Mouse (Mus musculus): Measurements from ENCODE around the gene Krtap28-10. TPM values are rescaled to one million over a fixed set of nuclear protein-coding genes. Genes with fewer than 3 reads are reported as not detected.

Krtap28-10 gene
- polyA plus RNA-seq, 1 experiment: not detected

GRCm38 (mm10) chr1:83066577-83066976 is 24.3 kb upstream of the Krtap28-10 start:
- Histone ChIP-seq H3K4me3 (ENCODE audit: low read depth, low read length) (no peak overlapping the region), H3K36me3 (ENCODE audit: control insufficient read depth, insufficient read depth, low read length) (no peaks in the 10 kb centered on the region), H3K27ac (ENCODE audit: insufficient read depth, low read depth, low read length) (no peak overlapping the region), H3K27me3 (ENCODE audit: control insufficient read depth, insufficient read depth, low read length) (0 out of 2 replicates have a peak, but pooled peaks cover 4% of the 10 kb centered on the region), H3K4me1 (ENCODE audit: control insufficient read depth, insufficient read depth, insufficient read length, low read length) (no peaks in the 10 kb centered on the region)
- WGBS: 95% methylated on average over 4 of the region's 4 CpGs
- TF ChIP-seq CTCF (IDR thresholded peaks at IDR 0.05; ENCODE audit: extremely low read depth, insufficient read length, insufficient replicate concordance, low read depth, low read length) (no peak), POLR2A (IDR thresholded peaks at IDR 0.05; ENCODE audit: low read depth, low read length) (no peak)

DNA sequence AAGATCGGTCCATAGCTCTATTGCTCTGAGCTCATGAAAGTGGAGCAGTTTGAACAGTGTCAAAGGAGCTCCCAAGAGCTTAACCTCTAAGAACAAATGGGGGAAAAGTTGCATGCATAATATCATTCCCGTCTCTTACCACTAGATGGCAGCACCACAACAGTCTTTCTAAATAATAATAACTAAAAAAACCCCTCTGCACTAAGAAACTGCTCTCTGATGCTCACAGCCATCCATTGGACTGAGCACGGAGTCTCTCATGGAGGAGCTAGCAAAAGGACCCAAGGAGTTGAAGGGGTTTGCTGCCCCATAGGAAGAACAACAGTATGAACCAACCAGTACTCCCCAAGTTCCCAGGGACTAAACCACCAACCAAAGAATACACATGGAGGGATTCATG is 22.6 kb upstream of the Krtap28-10 start:
- H3K27me3 ChIP-seq (ENCODE audit: control insufficient read depth, insufficient read depth, low read length): 0 out of 2 replicates have a peak, but pooled peaks cover 4% of the 10 kb centered on the region
- 8% methylated on average over 3 of the region's 3 CpGs for WGBS

DNA sequence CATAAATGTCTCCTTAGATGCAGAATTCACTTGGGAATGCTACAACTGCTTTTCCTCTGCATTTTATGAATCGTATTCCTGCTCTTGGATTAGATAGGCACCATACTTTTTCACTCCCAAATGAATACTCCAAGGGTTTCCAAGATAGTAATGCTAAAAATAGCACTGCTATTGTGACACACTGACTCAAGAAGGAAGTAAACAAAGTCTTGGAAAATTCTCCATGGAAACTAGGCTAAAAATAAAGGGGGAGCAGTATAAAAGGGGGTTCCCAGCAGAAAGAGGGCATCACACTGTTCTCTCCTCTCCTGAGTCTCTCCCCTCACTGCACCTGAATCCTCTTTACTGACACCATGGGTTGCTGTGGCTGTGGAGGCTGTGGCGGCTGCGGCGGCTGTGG is 18.4 kb upstream of the Krtap28-10 start, which contains the start of gene Krtap28-13:
Krtap28-13 (plus strand) TSS at position 288 of the 400 bp plus-strand sequence.
- Histone ChIP-seq H3K27ac (ENCODE audit: insufficient read depth, low read depth, low read length) (no peak within 1 kb of the TSS), H3K4me3 (ENCODE audit: low read depth, low read length) (no peak within 1 kb of the TSS), H3K27me3 (ENCODE audit: control insufficient read depth, insufficient read depth, low read length) (no peaks in the 10 kb centered on the region), H3K36me3 (ENCODE audit: control insufficient read depth, insufficient read depth, low read length) (no peaks in the 10 kb centered on the region), H3K4me1 (ENCODE audit: control insufficient read depth, insufficient read depth, insufficient read length, low read length) (no peaks in the 10 kb centered on the region; the same call in 1 of the 2 replicates)
- 90% methylated on average over 4 of the region's 4 CpGs for WGBS
- no peak for TF ChIP-seq CTCF (IDR thresholded peaks at IDR 0.05; ENCODE audit: extremely low read depth, insufficient read length, insufficient replicate concordance, low read depth, low read length)
- TF ChIP-seq POLR2A (IDR thresholded peaks at IDR 0.05; ENCODE audit: low read depth, low read length): no peak

More for the DNA sequence above, 22.6 kb upstream of the Krtap28-10 start:
- TF ChIP-seq CTCF (IDR thresholded peaks at IDR 0.05; ENCODE audit: extremely low read depth, insufficient read length, insufficient replicate concordance, low read depth, low read length): peak; percentile 57; the same call in 1 of the 2 replicates
- no peak for TF ChIP-seq POLR2A (IDR thresholded peaks at IDR 0.05; ENCODE audit: low read depth, low read length)
- H3K4me3 ChIP-seq (ENCODE audit: low read depth, low read length): no peak overlapping the region
- no peak overlapping the region for H3K27ac ChIP-seq (ENCODE audit: insufficient read depth, low read depth, low read length)
- H3K36me3 ChIP-seq (ENCODE audit: control insufficient read depth, insufficient read depth, low read length): no peaks in the 10 kb centered on the region
- H3K4me1 ChIP-seq (ENCODE audit: control insufficient read depth, insufficient read depth, insufficient read length, low read length): no peaks in the 10 kb centered on the region

GRCm38 (mm10) chr1:83059278-83059677 is 17.0 kb upstream of the Krtap28-10 start, which contains the start of gene A030005K14Rik:
Gene A030005K14Rik (minus strand): TSS chr1:83059378.
- Histone ChIP-seq H3K4me3 (ENCODE audit: low read depth, low read length) (no peak within 1 kb of the TSS), H3K27ac (ENCODE audit: insufficient read depth, low read depth, low read length) (peak within 1 kb of the TSS; percentile 69; the same call in 1 of the 2 replicates), H3K36me3 (ENCODE audit: control insufficient read depth, insufficient read depth, low read length) (no peaks in the 10 kb centered on the region), H3K4me1 (ENCODE audit: control insufficient read depth, insufficient read depth, insufficient read length, low read length) (no peaks in the 10 kb centered on the region; the same call in 1 of the 2 replicates), H3K27me3 (ENCODE audit: control insufficient read depth, insufficient read depth, low read length) (no peaks in the 10 kb centered on the region)
- 88% methylated on average over 9 of the region's 9 CpGs for WGBS
- TF ChIP-seq CTCF (IDR thresholded peaks at IDR 0.05; ENCODE audit: extremely low read depth, insufficient read length, insufficient replicate concordance, low read depth, low read length) (no peak), POLR2A (IDR thresholded peaks at IDR 0.05; ENCODE audit: low read depth, low read length) (no peak)

GRCm38 (mm10) chr1:83058481-83058880 is 16.2 kb upstream of the Krtap28-10 start:
- TF ChIP-seq CTCF (IDR thresholded peaks at IDR 0.05; ENCODE audit: extremely low read depth, insufficient read length, insufficient replicate concordance, low read depth, low read length): no peak
- no peak for TF ChIP-seq POLR2A (IDR thresholded peaks at IDR 0.05; ENCODE audit: low read depth, low read length)
- WGBS: 53% methylated on average over 1 of the region's 1 CpGs
- no peaks in the 10 kb centered on the region for H3K27me3 ChIP-seq (ENCODE audit: control insufficient read depth, insufficient read depth, low read length)
- H3K4me3 ChIP-seq (ENCODE audit: low read depth, low read length): no peak overlapping the region
- H3K27ac ChIP-seq (ENCODE audit: insufficient read depth, low read depth, low read length): peak overlapping the region; percentile 69; the same call in 1 of the 2 replicates
- no peaks in the 10 kb centered on the region; the same call in 1 of the 2 replicates for H3K4me1 ChIP-seq (ENCODE audit: control insufficient read depth, insufficient read depth, insufficient read length, low read length)
- H3K36me3 ChIP-seq (ENCODE audit: control insufficient read depth, insufficient read depth, low read length): no peaks in the 10 kb centered on the region

DNA sequence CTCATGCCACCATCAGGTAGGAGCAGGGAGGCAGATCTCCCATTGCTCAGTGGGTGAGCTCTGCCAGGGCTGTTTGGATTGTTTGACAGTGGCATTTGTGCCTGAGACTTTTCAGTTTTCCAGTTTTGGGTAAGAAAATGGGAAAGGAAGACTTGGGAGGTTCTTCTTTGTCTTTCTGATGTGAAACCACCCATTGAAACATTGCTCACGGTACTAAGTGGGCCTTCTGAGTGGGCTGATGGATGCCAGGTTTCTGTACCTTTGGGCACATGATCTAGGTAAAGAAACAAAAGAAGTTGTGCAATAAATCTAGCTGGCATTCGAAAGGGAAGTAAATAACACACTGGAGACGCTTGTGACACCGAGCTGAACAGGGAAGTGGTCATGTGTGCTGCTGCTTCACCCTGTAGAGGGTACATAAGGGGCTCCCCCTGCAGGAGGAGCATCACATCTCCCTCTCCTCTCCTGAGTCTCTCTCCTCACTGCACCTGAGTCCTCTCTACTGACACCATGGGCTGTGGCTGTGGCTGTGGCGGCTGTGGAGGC is 2.7 kb upstream of the Krtap28-10 start, which contains the start of gene Gm47969:
Gm47969 (plus strand) TSS at position 51 of the 546 bp plus-strand sequence.
- TF ChIP-seq CTCF (IDR thresholded peaks at IDR 0.05; ENCODE audit: extremely low read depth, insufficient read length, insufficient replicate concordance, low read depth, low read length): no peak
- TF ChIP-seq POLR2A (IDR thresholded peaks at IDR 0.05; ENCODE audit: low read depth, low read length): no peak
- H3K4me3 ChIP-seq (ENCODE audit: low read depth, low read length): no peak within 1 kb of the TSS
- no peaks in the 10 kb centered on the region for H3K36me3 ChIP-seq (ENCODE audit: control insufficient read depth, insufficient read depth, low read length)
- no peak within 1 kb of the TSS for H3K27ac ChIP-seq (ENCODE audit: insufficient read depth, low read depth, low read length)
- no peaks in the 10 kb centered on the region; the same call in 1 of the 2 replicates for H3K27me3 ChIP-seq (ENCODE audit: control insufficient read depth, insufficient read depth, low read length)
- WGBS: 42% methylated on average over 5 of the region's 5 CpGs
- H3K4me1 ChIP-seq (ENCODE audit: control insufficient read depth, insufficient read depth, insufficient read length, low read length): no peaks in the 10 kb centered on the region

DNA sequence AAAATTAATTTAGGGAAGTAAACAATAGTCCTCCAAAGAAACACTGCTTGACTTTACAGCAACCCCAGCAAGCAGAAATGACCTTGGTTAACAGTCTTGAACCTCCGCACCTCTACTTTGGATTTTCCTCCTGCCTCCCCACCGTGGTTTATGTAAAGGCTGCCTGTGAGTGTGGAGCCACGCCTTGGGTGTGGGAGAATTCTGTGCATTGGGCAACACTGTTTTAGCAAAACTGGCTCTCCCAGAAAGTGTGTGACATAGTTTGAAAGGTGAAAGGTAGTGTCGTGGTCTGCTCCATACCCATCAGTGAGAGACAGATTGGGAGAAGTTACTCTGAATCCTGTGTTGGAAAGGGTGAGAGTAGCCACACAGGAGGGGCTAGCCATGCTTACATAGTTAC is 3.2 kb downstream of the Krtap28-10 start:
- Histone ChIP-seq H3K27me3 (ENCODE audit: control insufficient read depth, insufficient read depth, low read length) (no peaks in the 10 kb centered on the region), H3K27ac (ENCODE audit: insufficient read depth, low read depth, low read length) (no peak overlapping the region), H3K36me3 (ENCODE audit: control insufficient read depth, insufficient read depth, low read length) (no peaks in the 10 kb centered on the region), H3K4me1 (ENCODE audit: control insufficient read depth, insufficient read depth, insufficient read length, low read length) (peaks cover 5% of the 10 kb centered on the region; the same call in 1 of the 2 replicates), H3K4me3 (ENCODE audit: low read depth, low read length) (no peak overlapping the region)
- 62% methylated on average over 4 of the region's 4 CpGs for WGBS
- TF ChIP-seq POLR2A (IDR thresholded peaks at IDR 0.05; ENCODE audit: low read depth, low read length): no peak
- TF ChIP-seq CTCF (IDR thresholded peaks at IDR 0.05; ENCODE audit: extremely low read depth, insufficient read length, insufficient replicate concordance, low read depth, low read length): no peak
